Mouse (Mus musculus) hindbrain, embryonic 11.5 days (tissue): Measurements from ENCODE around the gene Gnb1. TPM values are rescaled to one million over a fixed set of nuclear protein-coding genes. Genes with fewer than 3 reads are reported as not detected.

ENCODE experiments used
- ATAC-seq: fragments of 200-750 bp; cut with Nextera tagmentation; 2 replicates; pipeline ENCODE4 v1.8.0; 2017; ENCODE audit warnings: mild to moderate bottlenecking, moderate TSS enrichment, moderate library complexity; ENCODE audit not compliant: low FRiP score
- DNase-seq: peaks from one replicate; pipeline ENCODE4 v3.0.0-alpha.2; 2015; ENCODE audit warnings: low spot score
- H3K27ac ChIP-seq: fragments of 300-500 bp; sonication (generic); 2 replicates; pipeline ENCODE4 v1.5.1; 2014; ENCODE audit warnings: mild to moderate bottlenecking, low read depth, low read length
- H3K27me3 ChIP-seq: fragments of 300-500 bp; sonication (generic); 2 replicates; pipeline ENCODE4 v1.6.1; 2014; ENCODE audit warnings: mild to moderate bottlenecking, low read length, moderate library complexity, mixed read lengths; ENCODE audit not compliant: control insufficient read depth, insufficient read depth
- H3K36me3 ChIP-seq: fragments of 300-500 bp; sonication (generic); 2 replicates; pipeline ENCODE4 v1.6.1; 2014; ENCODE audit warnings: mild to moderate bottlenecking, low read length, moderate library complexity, mixed read lengths; ENCODE audit not compliant: control insufficient read depth, insufficient read depth
- H3K4me1 ChIP-seq: fragments of 300-500 bp; sonication (generic); replicated peaks from 2 replicates; pipeline ENCODE4 v1.6.1; 2014; ENCODE audit warnings: low read length, mixed read lengths; ENCODE audit not compliant: control insufficient read depth, insufficient read depth
- H3K4me2 ChIP-seq: fragments of 300-500 bp; sonication (generic); replicated peaks from 2 replicates; pipeline ENCODE4 v1.6.1; 2014; ENCODE audit warnings: mild to moderate bottlenecking, low read depth, low read length
- H3K4me3 ChIP-seq: fragments of 300-500 bp; sonication (generic); 2 replicates; pipeline ENCODE4 v1.5.1; 2014; ENCODE audit warnings: low read depth, low read length
- H3K9ac ChIP-seq: fragments of 300-500 bp; sonication (generic); 2 replicates; pipeline ENCODE4 v1.6.1; 2014; ENCODE audit warnings: low read depth, low read length
- H3K9me3 ChIP-seq: fragments of 300-500 bp; sonication (generic); 2 replicates; pipeline ENCODE4 v1.6.1; 2016; ENCODE audit warnings: low read length; ENCODE audit not compliant: control insufficient read depth
- WGBS: fragments of 180-500 bp; shearing (Covaris S2); extraction: QIAGEN DNeasy Blood & Tissue Kit; methylation state at CpG from one replicate; pipeline ENCODE4 v1.1.7; 2014; 5-methylcytosine and 5-hydroxymethylcytosine counted together
- polyA plus RNA-seq: library from polyadenylated mRNA; unstranded; fragments of >200 nt; fragmentation: Nextera tagmentation; extraction: Ambion mirVana; gene quantifications from 2 replicates; pipeline ENCODE4 v1.2.1, GENCODE M21; 2014

Gene Gnb1
- polyA plus RNA-seq, 1 experiment from 2014 or later, result 832 TPM

DNA sequence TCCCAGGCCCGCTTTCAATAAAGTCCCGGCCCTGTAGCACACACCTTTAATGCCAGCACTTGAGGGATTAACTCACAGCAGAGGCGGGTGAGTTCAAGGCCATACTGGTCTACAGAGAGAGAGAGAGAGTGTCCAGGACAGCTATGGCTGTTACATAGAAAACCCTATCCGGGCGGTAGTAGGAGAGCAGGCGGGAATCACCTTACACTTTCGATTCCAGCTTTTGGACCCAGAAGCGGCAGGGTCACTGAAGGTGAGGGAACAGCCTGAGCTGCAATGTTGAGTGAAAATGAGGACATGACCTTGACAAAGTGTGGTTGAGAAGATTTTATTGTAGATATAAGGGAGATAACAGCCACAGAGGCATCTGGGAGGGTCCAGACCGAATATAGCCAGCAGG is 82.7 kb downstream of the Gnb1 start:
- no peaks in the 10 kb centered on the region for H3K4me1 ChIP-seq
- H3K27me3 ChIP-seq, result no peaks in the 10 kb centered on the region
- no peak overlapping the region for H3K4me2 ChIP-seq
- H3K27ac ChIP-seq, result no peak overlapping the region
- H3K9me3 ChIP-seq, result no peaks in the 10 kb centered on the region
- 95% methylated on average over 9 of the region's 9 CpGs for WGBS
- ATAC-seq (no peak), DNase-seq (no peak)
- no peaks in the 10 kb centered on the region for H3K36me3 ChIP-seq
- H3K9ac ChIP-seq, result no peak overlapping the region
- H3K4me3 ChIP-seq, result no peak overlapping the region

DNA sequence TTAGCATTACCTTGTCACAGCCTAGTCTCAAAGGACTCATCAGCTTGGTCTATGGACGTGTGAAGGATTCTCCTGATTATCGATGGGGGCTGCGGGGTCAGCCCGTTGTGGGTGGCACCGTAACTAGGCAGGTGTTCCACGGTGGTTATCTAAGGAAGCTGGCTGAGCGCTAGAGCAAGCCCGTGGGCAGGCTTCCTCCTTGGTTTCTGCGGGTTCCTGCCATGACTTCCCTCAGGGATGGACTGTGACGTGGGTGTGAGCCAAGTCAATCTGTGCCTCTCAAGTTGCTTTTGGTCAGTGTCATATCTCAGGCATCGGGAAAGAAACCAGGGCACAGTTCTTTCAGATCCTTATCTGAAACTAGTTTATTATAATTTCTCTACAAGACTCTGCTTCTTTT is 83.8 kb downstream of the Gnb1 start:
- no peak overlapping the region for H3K27ac ChIP-seq
- H3K9ac ChIP-seq, result no peak overlapping the region
- no peaks in the 10 kb centered on the region for H3K27me3 ChIP-seq
- H3K4me3 ChIP-seq, result no peak overlapping the region
- no peaks in the 10 kb centered on the region for H3K36me3 ChIP-seq
- H3K4me1 ChIP-seq, result no peaks in the 10 kb centered on the region
- DNase-seq (no peak), ATAC-seq (no peak)
- H3K4me2 ChIP-seq, result no peak overlapping the region
- WGBS, result 92% methylated on average over 11 of the region's 11 CpGs
- no peaks in the 10 kb centered on the region for H3K9me3 ChIP-seq

GRCm38 (mm10) chr4:155575521-155575920 is 84.4 kb downstream of the Gnb1 start:
- DNase-seq, result no peak
- no peaks in the 10 kb centered on the region for H3K36me3 ChIP-seq
- ATAC-seq, result no peak
- no peak overlapping the region for H3K4me3 ChIP-seq
- no peak overlapping the region for H3K9ac ChIP-seq
- no peaks in the 10 kb centered on the region for H3K4me1 ChIP-seq
- no peak overlapping the region for H3K27ac ChIP-seq
- no peaks in the 10 kb centered on the region for H3K27me3 ChIP-seq
- 89% methylated on average over 8 of the region's 8 CpGs for WGBS
- H3K9me3 ChIP-seq, result no peaks in the 10 kb centered on the region
- no peak overlapping the region for H3K4me2 ChIP-seq

- Histone ChIP-seq H3K4me3 (no peak overlapping the region), H3K4me1 (no peaks in the 10 kb centered on the region), H3K9me3 (no peaks in the 10 kb centered on the region), H3K9ac (no peak overlapping the region), H3K36me3 (0 out of 2 replicates have a peak, but pooled peaks cover under 1% of the 10 kb centered on the region), H3K4me2 (no peak overlapping the region), H3K27ac (no peak overlapping the region), H3K27me3 (no peaks in the 10 kb centered on the region)
- ATAC-seq (no peak), DNase-seq (no peak)
- WGBS, result 95% methylated on average over 9 of the region's 9 CpGs
These were observed 86.0 kb downstream of the Gnb1 start for GRCm38 (mm10) chr4:155577132-155577531.

- no peak overlapping the region for H3K4me2 ChIP-seq
- H3K9me3 ChIP-seq, result no peaks in the 10 kb centered on the region
- WGBS, result 88% methylated on average over 5 of the region's 5 CpGs
- no peaks in the 10 kb centered on the region for H3K27me3 ChIP-seq
- DNase-seq, result no peak
- H3K4me3 ChIP-seq, result no peak overlapping the region
- no peak for ATAC-seq
- H3K36me3 ChIP-seq, result 0 out of 2 replicates have a peak, but pooled peaks cover 3% of the 10 kb centered on the region
- no peak overlapping the region for H3K27ac ChIP-seq
- no peaks in the 10 kb centered on the region for H3K4me1 ChIP-seq
- H3K9ac ChIP-seq, result no peak overlapping the region
These were observed 86.6 kb downstream of the Gnb1 start for GRCm38 (mm10) chr4:155577741-155578140.

- H3K36me3 ChIP-seq, result 0 out of 2 replicates have a peak, but pooled peaks cover 3% of the 10 kb centered on the region
- 90% methylated on average over 7 of the region's 7 CpGs for WGBS
- H3K27ac ChIP-seq, result no peak overlapping the region
- no peaks in the 10 kb centered on the region for H3K27me3 ChIP-seq
- DNase-seq, result no peak
- H3K4me3 ChIP-seq, result no peak overlapping the region
- no peak overlapping the region for H3K4me2 ChIP-seq
- no peak for ATAC-seq
- H3K9ac ChIP-seq, result no peak overlapping the region
- H3K9me3 ChIP-seq, result no peaks in the 10 kb centered on the region
- no peaks in the 10 kb centered on the region for H3K4me1 ChIP-seq
These were observed 87.4 kb downstream of the Gnb1 start for GRCm38 (mm10) chr4:155578336-155579125.

- Histone ChIP-seq H3K27me3 (no peaks in the 10 kb centered on the region), H3K36me3 (0 out of 2 replicates have a peak, but pooled peaks cover 3% of the 10 kb centered on the region), H3K9ac (no peak overlapping the region), H3K4me1 (no peaks in the 10 kb centered on the region), H3K9me3 (no peaks in the 10 kb centered on the region), H3K27ac (no peak overlapping the region), H3K4me2 (no peak overlapping the region), H3K4me3 (no peak overlapping the region)
- no peak for ATAC-seq
- 33% methylated on average over 1 of the region's 1 CpGs for WGBS
- peak; percentile 79 for DNase-seq
These were observed 89.3 kb downstream of the Gnb1 start for GRCm38 (mm10) chr4:155580420-155580819.

DNA sequence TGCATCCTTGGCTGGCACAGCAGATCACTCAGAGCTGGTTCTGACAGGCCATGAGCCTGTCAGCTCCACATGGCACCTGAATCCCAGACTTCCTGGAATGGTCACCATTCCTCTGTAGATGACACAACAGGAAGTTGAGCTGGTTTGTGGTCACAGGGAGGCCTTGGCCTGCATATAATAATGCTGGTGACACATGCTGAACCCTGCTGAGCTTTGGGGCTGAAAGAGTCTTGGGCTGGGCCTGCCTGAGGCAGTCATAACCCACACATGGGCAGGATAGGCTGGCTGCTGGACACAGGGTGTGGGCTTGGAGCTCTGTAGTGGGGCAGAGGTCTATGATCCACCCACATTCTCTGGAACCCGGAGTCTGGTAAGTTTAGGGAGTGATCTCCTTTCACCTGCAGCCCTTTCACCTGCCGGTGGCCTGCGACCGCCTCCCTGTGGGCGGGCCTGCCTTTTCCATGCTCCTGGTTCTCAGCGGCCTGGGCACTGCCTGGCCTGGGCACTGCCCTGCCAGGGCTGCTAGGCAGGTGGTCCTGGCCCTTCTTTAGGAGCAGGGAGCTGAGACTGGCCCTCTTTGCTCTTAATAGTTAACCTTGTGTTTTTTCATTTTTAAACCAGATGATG is 91.2 kb downstream of the Gnb1 start:
- H3K4me1 ChIP-seq, result no peaks in the 10 kb centered on the region
- no peak overlapping the region for H3K4me3 ChIP-seq
- H3K4me2 ChIP-seq, result no peak overlapping the region
- no peaks in the 10 kb centered on the region for H3K9me3 ChIP-seq
- H3K27ac ChIP-seq, result no peak overlapping the region
- 0 out of 2 replicates have a peak, but pooled peaks cover 3% of the 10 kb centered on the region for H3K36me3 ChIP-seq
- 90% methylated on average over 6 of the region's 6 CpGs for WGBS
- no peaks in the 10 kb centered on the region for H3K27me3 ChIP-seq
- ATAC-seq (no peak), DNase-seq (no peak)
- H3K9ac ChIP-seq, result no peak overlapping the region

- Histone ChIP-seq H3K36me3 (no peaks in the 10 kb centered on the region; the same call in 1 of the 2 replicates), H3K4me2 (no peak overlapping the region), H3K4me3 (no peak overlapping the region), H3K27ac (no peak overlapping the region), H3K4me1 (no peaks in the 10 kb centered on the region), H3K27me3 (no peaks in the 10 kb centered on the region), H3K9ac (no peak overlapping the region), H3K9me3 (no peaks in the 10 kb centered on the region)
- DNase-seq, result no peak
- 97% methylated on average over 5 of the region's 5 CpGs for WGBS
- no peak for ATAC-seq
These were observed 98.2 kb downstream of the Gnb1 start for GRCm38 (mm10) chr4:155589356-155589755.
